Mouse (Mus musculus) forebrain, embryonic 15.5 days (tissue): ENCODE measurements around the gene Clgn. TPM values are rescaled to one million over a fixed set of nuclear protein-coding genes. Genes with fewer than 3 reads are reported as not detected.
"Not testable (repeated sequence)": the region's sequence is repeated elsewhere in the genome, so short reads cannot be mapped to it uniquely, and the experiment has no call there.

Experiments used
- ATAC-seq: fragments of 200-750 bp; cut with Nextera tagmentation; replicated peaks from 2 replicates; pipeline ENCODE4 v1.8.0; 2017; ENCODE audit warnings: mild to moderate bottlenecking, moderate TSS enrichment, moderate library complexity
- H3K27ac ChIP-seq: fragments of 300-500 bp; sonication (generic); replicated peaks from 2 replicates; pipeline ENCODE4 v1.5.1; 2015; ENCODE audit warnings: mild to moderate bottlenecking, inconsistent platforms
- H3K27me3 ChIP-seq: fragments of 300-500 bp; sonication (generic); 2 replicates; pipeline ENCODE4 v1.6.1; 2015; ENCODE audit warnings: inconsistent platforms
- H3K36me3 ChIP-seq: fragments of 300-500 bp; sonication (generic); 2 replicates; pipeline ENCODE4 v1.6.1; 2015; ENCODE audit warnings: mild to moderate bottlenecking, inconsistent platforms
- H3K4me1 ChIP-seq: fragments of 300-500 bp; sonication (generic); 2 replicates; pipeline ENCODE4 v1.6.1; 2015; ENCODE audit warnings: inconsistent platforms
- H3K4me2 ChIP-seq: fragments of 300-500 bp; sonication (generic); replicated peaks from 2 replicates; pipeline ENCODE4 v1.6.1; 2015; ENCODE audit warnings: mild to moderate bottlenecking, inconsistent platforms
- H3K4me3 ChIP-seq: fragments of 300-500 bp; sonication (generic); 2 replicates; pipeline ENCODE4 v1.5.1; 2015; ENCODE audit warnings: mild to moderate bottlenecking, inconsistent platforms
- H3K9ac ChIP-seq: fragments of 300-500 bp; sonication (generic); replicated peaks from 2 replicates; pipeline ENCODE4 v1.6.1; 2015; ENCODE audit warnings: mild to moderate bottlenecking, inconsistent platforms
- H3K9me3 ChIP-seq: fragments of 300-500 bp; sonication (generic); 2 replicates; pipeline ENCODE4 v1.6.1; 2016; ENCODE audit warnings: inconsistent platforms
- WGBS: fragments of 180-500 bp; shearing (Covaris S2); methylation state at CpG from one replicate; pipeline ENCODE4 v1.1.7; 2015; ENCODE audit warnings: mixed read lengths; 5-methylcytosine and 5-hydroxymethylcytosine counted together
- polyA plus RNA-seq: library from polyadenylated mRNA; unstranded; fragments of >200 nt; fragmentation: Nextera tagmentation; extraction: Ambion mirVana; gene quantifications from 2 replicates; pipeline ENCODE4 v1.2.1, GENCODE M21; 2015

Gene Clgn
- polyA plus RNA-seq, 1 experiment from 2014 or later, result 6.3 TPM

- Histone ChIP-seq H3K4me2 (no peak overlapping the region), H3K9ac (no peak overlapping the region), H3K36me3 (no peaks in the 10 kb centered on the region), H3K27ac (no peak overlapping the region), H3K9me3 (no peaks in the 10 kb centered on the region), H3K4me3 (no peak overlapping the region), H3K27me3 (no peaks in the 10 kb centered on the region), H3K4me1 (no peaks in the 10 kb centered on the region)
- 86% methylated on average over 11 of the region's 11 CpGs for WGBS
- ATAC-seq, result no peak
Measured at GRCm38 (mm10) chr8:83426104-83426759, 36.6 kb downstream of the Clgn start.

- 78% methylated on average over 7 of the region's 7 CpGs for WGBS
- Histone ChIP-seq H3K9me3 (no peaks in the 10 kb centered on the region), H3K4me1 (no peaks in the 10 kb centered on the region), H3K27ac (no peak overlapping the region), H3K36me3 (no peaks in the 10 kb centered on the region), H3K4me2 (no peak overlapping the region), H3K27me3 (no peaks in the 10 kb centered on the region), H3K4me3 (no peak overlapping the region), H3K9ac (no peak overlapping the region)
- ATAC-seq, result no peak
Measured at GRCm38 (mm10) chr8:83426949-83427348, 37.3 kb downstream of the Clgn start.

GRCm38 (mm10) chr8:83428621-83429020, 39.0 kb downstream of the Clgn start:
- H3K9ac ChIP-seq, ATAC-seq, H3K9me3 ChIP-seq, H3K27me3 ChIP-seq, H3K27ac ChIP-seq, H3K4me2 ChIP-seq, H3K4me3 ChIP-seq, H3K4me1 ChIP-seq, H3K36me3 ChIP-seq: not testable (repeated sequence)
- WGBS, result 88% methylated on average over 3 of the region's 3 CpGs

DNA sequence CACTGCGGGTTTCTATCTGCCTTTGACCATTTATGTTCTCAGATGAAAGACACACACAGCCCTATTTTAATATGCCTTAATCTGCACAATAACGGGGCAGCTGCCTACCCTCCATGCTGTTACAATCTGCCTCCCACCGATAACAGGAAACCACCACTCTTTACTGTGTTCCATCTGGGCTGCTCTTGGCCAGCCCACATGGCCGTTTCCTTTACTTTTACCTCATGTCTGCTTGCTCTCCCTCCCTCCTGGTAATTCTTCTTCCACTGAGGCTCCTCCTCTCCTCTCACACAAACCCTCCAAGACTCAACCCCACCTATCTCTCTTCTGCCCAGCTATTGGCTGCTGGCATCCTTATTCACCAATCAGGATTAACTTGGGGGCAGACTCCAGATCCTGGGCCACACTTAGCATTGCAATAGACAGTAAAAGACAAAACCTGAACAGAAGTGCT, 39.4 kb downstream of the Clgn start:
- WGBS, result 66% methylated on average over 4 of the region's 4 CpGs
- no peaks in the 10 kb centered on the region for H3K9me3 ChIP-seq
- H3K36me3 ChIP-seq, result peaks cover 14% of the 10 kb centered on the region; the same call in 1 of the 2 replicates
- H3K4me2 ChIP-seq, result no peak overlapping the region
- H3K27ac ChIP-seq, result no peak overlapping the region
- no peak overlapping the region for H3K4me3 ChIP-seq
- no peak for ATAC-seq
- H3K27me3 ChIP-seq, result no peaks in the 10 kb centered on the region
- H3K9ac ChIP-seq, result no peak overlapping the region
- no peaks in the 10 kb centered on the region for H3K4me1 ChIP-seq

GRCm38 (mm10) chr8:83437077-83437476, 47.4 kb downstream of the Clgn start:
- ATAC-seq, result no peak

GRCm38 (mm10) chr8:83441656-83442242, 52.1 kb downstream of the Clgn start:
- no peaks in the 10 kb centered on the region for H3K27me3 ChIP-seq
- H3K9ac ChIP-seq, result peak overlapping the region; percentile 92
- peak overlapping the region; percentile 51 for H3K4me2 ChIP-seq
- H3K27ac ChIP-seq, result peak overlapping the region; percentile 96
- H3K9me3 ChIP-seq, result no peaks in the 10 kb centered on the region
- peaks cover 29% of the 10 kb centered on the region for H3K4me1 ChIP-seq
- WGBS, result under 1% methylated on average over 29 of the region's 29 CpGs
- no peak for ATAC-seq
- peaks cover 9% of the 10 kb centered on the region; the same call in 1 of the 2 replicates for H3K36me3 ChIP-seq
- H3K4me3 ChIP-seq, result peak overlapping the region; percentile 82

More at GRCm38 (mm10) chr8:83437077-83437476, 47.4 kb downstream of the Clgn start:
- no peak overlapping the region for H3K9ac ChIP-seq
- WGBS, result 90% methylated on average over 1 of the region's 1 CpGs
- H3K27ac ChIP-seq, result no peak overlapping the region
- H3K9me3 ChIP-seq, result no peaks in the 10 kb centered on the region
- H3K36me3 ChIP-seq, result peaks cover 29% of the 10 kb centered on the region
- peaks cover 24% of the 10 kb centered on the region for H3K4me1 ChIP-seq
- H3K4me3 ChIP-seq, result no peak overlapping the region
- no peaks in the 10 kb centered on the region for H3K27me3 ChIP-seq
- no peak overlapping the region for H3K4me2 ChIP-seq

- H3K4me1 ChIP-seq, result peaks cover 29% of the 10 kb centered on the region
- H3K4me2 ChIP-seq, result peak overlapping the region; percentile 57
- peak; percentile 100 for ATAC-seq
- H3K9me3 ChIP-seq, result no peaks in the 10 kb centered on the region
- peak overlapping the region; percentile 92 for H3K9ac ChIP-seq
- H3K27ac ChIP-seq, result peak overlapping the region; percentile 96
- WGBS, result under 1% methylated on average over 60 of the region's 64 CpGs
- H3K27me3 ChIP-seq, result no peaks in the 10 kb centered on the region
- H3K36me3 ChIP-seq, result peaks cover 5% of the 10 kb centered on the region; the same call in 1 of the 2 replicates
- H3K4me3 ChIP-seq, result peak overlapping the region; percentile 82
Measured at GRCm38 (mm10) chr8:83442243-83443051, 52.8 kb downstream of the Clgn start.

DNA sequence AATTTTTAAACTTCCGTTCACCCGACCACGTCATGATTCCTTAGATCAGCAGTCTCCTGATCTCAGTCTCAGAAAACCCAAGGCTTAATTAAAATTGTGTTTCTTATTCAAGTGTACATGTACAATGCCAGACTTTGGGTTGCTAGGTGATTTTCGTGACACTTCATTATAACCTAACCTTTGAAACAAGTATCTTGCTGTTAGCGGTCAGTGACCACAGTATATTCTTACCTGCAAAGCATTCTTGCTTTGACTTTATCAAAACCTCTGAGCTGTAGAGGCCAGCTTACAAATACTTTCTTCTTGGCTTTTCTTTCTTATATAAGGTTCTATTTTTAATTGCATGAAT, 53.4 kb downstream of the Clgn start:
- H3K9me3 ChIP-seq, result no peaks in the 10 kb centered on the region
- no peaks in the 10 kb centered on the region for H3K27me3 ChIP-seq
- H3K4me3 ChIP-seq, result peak overlapping the region; percentile 82
- ATAC-seq, result no peak
- peaks cover 29% of the 10 kb centered on the region for H3K4me1 ChIP-seq
- WGBS, result 21% methylated on average over 5 of the region's 5 CpGs
- H3K4me2 ChIP-seq, result peak overlapping the region; percentile 57
- peak overlapping the region; percentile 96 for H3K27ac ChIP-seq
- no peaks in the 10 kb centered on the region; the same call in 1 of the 2 replicates for H3K36me3 ChIP-seq
- peak overlapping the region; percentile 59 for H3K9ac ChIP-seq

DNA sequence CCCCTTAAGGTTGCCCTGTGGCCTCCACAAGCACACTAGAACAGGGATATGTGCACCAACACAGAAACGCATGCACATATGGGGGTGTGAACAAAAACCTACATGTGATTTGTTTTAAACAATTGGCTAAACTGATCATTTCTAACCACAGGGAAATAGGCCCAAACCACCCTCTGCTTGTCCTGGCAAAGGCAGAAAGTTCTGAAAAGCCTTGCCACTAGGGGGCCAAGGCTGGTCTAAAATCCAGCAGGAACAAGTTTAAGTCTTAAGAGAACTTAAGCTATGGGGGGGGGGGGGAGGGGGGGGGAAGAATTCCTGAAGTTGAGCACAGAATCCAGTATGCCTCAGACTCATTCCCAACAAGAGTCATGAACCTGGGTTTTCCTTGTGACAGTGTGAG, 60.3 kb downstream of the Clgn start:
- no peaks in the 10 kb centered on the region for H3K27me3 ChIP-seq
- H3K9me3 ChIP-seq, result no peaks in the 10 kb centered on the region
- H3K36me3 ChIP-seq, result no peaks in the 10 kb centered on the region
- H3K4me2 ChIP-seq, result no peak overlapping the region
- WGBS, result 76% methylated on average over 1 of the region's 1 CpGs
- H3K4me1 ChIP-seq, result no peaks in the 10 kb centered on the region
- H3K9ac ChIP-seq, result no peak overlapping the region
- H3K27ac ChIP-seq, result no peak overlapping the region
- no peak overlapping the region for H3K4me3 ChIP-seq
- no peak for ATAC-seq

GRCm38 (mm10) chr8:83451056-83451455, 61.4 kb downstream of the Clgn start:
- Histone ChIP-seq H3K36me3 (no peaks in the 10 kb centered on the region), H3K4me3 (no peak overlapping the region), H3K4me1 (no peaks in the 10 kb centered on the region), H3K9ac (no peak overlapping the region), H3K4me2 (no peak overlapping the region), H3K27me3 (no peaks in the 10 kb centered on the region), H3K27ac (no peak overlapping the region), H3K9me3 (no peaks in the 10 kb centered on the region)
- WGBS, result 20% methylated on average over 3 of the region's 3 CpGs
- ATAC-seq, result no peak; the same call in 1 of the 2 replicates

DNA sequence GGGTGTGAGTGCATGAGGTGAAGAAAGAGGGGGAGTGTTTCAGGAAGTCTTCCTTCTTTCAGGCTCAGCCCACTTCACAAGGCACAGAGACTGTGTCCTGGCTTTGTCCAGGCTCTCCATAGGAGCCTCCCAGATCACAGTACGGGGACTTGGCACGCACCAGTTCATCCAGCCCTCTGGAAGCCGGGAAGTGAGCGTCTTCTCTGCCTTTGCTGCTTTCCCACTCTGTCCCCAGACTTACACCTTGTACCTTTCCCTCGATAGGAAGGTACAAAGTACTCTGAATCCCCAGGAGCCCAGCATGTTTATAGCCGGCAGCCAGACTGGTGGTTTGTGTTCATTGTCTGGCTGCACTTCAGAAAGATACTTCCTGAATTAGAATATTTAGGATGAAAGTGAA, 67.5 kb downstream of the Clgn start:
- no peak overlapping the region for H3K4me3 ChIP-seq
- H3K9me3 ChIP-seq, result no peaks in the 10 kb centered on the region
- H3K36me3 ChIP-seq, result no peaks in the 10 kb centered on the region
- no peak overlapping the region for H3K27ac ChIP-seq
- H3K27me3 ChIP-seq, result no peaks in the 10 kb centered on the region
- no peak overlapping the region for H3K9ac ChIP-seq
- WGBS, result 58% methylated on average over 6 of the region's 6 CpGs
- no peak for ATAC-seq
- no peaks in the 10 kb centered on the region for H3K4me1 ChIP-seq
- H3K4me2 ChIP-seq, result no peak overlapping the region

GRCm38 (mm10) chr8:83458222-83458621, 68.6 kb downstream of the Clgn start, which contains the start of gene Scoc:
TSS of gene Scoc (minus strand) at chr8:83458391.
- no peaks in the 10 kb centered on the region for H3K36me3 ChIP-seq
- no peak within 1 kb of the TSS for H3K27ac ChIP-seq
- H3K27me3 ChIP-seq, result no peaks in the 10 kb centered on the region
- no peak within 1 kb of the TSS for H3K4me2 ChIP-seq
- no peak for ATAC-seq
- no peaks in the 10 kb centered on the region for H3K4me1 ChIP-seq
- WGBS, result 83% methylated on average over 14 of the region's 14 CpGs
- no peak within 1 kb of the TSS for H3K4me3 ChIP-seq
- H3K9ac ChIP-seq, result no peak within 1 kb of the TSS
- no peaks in the 10 kb centered on the region for H3K9me3 ChIP-seq
